Mouse (Mus musculus): ENCODE data around the gene Ifit2.
A peak's percentile ranks its signal among the peaks of the same experiment; 100 is the strongest.
"Not testable (repeated sequence)": the region's sequence is repeated elsewhere in the genome, so short reads cannot be mapped to it uniquely, and the experiment has no call there.

Ifit2 gene

DNA sequence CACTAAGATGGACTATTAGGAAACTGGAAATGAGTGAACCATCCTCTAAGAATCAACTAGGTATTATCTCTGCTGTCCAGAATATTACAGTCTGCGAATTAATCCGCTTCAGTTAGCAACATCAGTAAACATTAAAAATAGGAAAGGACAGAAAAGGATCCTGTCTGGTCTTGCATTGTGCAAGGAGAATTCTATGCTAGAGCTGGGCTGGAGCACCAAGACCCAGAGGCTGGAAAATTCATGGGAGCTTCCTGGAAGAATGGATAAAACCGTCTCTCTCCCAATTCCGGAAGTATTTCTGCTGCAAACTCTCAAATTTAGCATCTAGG is 325 bp upstream of the Ifit2 start:
- DNase-seq, result no peak

DNA sequence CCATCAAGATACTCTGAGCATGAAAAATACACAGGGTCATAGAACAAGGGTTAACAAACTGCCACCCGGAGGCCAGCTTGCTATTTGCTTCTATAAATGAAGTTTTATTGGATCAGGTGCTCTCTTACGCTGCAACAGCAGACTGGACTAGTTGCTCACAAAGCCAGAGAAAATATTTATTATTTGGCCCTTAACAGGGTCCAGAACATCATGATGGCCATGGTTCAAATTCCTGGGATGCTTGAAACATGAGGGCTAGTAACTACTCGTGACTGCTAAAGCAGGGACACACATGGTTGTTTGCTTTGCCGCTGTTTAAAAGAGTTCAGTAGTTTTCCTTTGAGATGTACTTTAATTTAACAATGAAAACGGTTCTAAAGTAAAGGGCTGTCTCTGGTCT is 1.5 kb downstream of the Ifit2 start:
- DNase-seq, result no peak

DNA sequence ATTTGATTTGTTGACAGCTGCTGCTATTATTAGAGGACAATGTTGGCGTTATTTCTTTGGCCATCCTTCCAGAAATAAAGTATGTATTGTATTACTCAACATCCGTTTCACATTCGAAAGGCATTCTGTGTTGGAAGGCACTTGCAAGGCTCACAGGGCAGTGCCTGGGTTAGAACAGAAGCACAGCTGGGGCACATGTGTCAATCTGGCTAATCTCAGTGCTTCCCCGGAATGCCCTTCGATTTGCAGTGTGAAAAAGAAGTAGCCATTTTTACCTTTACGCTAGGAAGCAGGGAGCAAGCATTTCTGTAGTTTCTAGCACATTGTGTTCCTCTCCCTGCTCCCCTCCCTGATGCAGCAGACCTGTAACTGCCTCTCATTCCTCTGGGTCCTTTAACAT is 2.5 kb downstream of the Ifit2 start:
- no peak for DNase-seq

DNA sequence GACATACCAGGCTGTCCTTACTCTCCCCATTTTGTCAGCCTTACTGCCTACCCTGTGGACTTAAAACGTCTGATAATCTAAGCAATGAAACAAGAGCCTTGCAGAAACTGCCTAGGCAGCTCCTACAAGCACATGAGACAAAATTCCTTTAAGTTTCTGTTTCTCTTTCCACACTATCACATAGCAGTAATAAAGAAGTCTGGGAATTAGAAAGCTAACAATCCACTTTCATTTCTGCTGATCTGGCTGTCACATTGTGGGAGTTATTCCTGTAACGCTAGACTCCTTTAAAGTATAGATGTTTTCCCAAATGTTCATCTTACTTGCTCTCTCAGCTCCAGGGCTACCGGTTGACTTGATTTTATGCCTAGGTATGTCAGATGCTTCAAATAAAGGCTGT is 3.0 kb downstream of the Ifit2 start:
- DNase-seq, result no peak

DNA sequence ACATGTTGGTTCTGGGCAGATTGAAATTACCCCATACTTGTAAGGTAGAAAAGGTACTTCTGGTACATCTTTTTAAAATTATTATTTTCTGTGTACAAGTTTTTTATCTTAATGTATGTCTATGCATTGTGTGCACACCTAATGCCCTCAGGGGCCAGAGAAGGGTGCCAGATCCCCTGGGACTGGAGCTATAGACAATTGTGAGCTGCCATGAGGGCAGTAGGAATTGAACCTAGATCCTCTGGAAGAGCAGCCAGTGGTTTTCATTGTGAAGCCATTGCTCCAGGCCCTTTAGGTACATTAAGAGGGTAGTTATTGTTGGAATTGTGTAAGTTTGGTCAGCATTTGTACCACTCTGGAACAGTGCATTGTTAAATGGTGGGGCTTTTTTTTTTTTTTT is 3.6 kb downstream of the Ifit2 start:
- DNase-seq, result no peak

DNA sequence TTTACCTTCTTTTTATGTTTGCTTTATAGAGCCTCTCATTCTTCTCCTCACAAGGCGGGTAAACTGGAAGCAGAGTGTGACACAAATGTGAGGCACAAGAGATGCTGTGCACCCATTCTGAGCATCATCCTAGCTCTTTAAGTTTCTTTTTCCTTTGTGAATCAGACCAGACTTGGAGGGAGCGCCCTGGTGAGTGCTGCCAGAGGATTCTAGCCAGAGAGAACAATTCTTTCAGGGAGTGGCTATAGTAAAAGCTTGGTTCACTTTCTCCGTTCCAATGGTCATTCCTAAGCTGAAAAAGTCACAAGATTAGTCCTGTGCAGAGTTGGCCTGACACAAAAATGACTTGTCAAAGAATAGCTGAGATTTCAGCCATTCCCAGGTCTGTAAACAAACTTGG is 6.1 kb downstream of the Ifit2 start:
- no peak for DNase-seq

DNA sequence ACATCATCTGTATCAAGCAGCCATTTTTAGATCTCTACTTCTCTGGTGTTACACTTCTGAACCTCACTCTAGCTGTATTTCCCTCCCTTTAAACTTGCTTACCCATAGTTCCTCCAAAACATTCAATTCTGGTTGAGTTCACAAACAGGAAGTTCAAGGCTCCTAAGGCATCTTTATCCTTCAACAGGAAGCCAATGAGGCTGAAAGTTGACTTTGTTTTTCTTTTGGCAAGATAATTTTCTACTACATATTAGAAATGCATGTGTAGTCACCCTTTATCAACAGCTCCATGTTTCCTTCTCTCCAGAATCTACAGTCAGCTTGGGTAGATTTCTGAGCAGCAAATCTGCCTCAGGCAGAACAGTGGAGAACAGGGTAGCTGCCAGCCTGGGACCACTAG is 12.1 kb downstream of the Ifit2 start:
- DNase-seq, result no peak

DNA sequence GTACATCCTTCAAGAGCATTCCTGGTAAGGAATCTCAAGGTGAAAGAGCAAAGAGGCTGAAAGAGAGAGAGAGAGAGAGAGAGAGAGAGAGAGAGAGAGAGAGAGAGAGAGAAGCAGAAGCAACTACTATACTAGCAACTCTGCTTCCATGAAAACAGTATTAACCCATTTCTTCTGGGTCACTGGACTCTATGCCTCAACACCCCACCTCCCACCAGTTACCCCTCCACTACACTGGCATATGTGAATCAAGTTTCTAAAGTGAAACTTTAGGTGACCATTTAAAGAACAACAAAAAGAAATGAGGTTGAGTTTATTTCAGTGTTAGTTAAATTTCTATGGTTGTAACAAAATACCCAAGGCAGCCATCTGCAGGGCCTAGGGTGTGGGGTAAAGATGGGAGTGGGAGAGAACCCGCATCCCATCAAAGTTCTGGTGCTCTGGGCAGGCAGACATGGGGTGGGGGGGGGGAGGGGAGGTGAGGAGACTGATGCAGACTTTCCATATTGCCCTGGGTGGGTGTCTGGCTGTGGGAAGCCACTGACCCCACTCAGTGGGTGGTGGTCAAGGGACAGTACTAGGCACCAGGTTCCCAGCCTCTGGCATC is 15.8 kb downstream of the Ifit2 start:
- no peak for DNase-seq

DNA sequence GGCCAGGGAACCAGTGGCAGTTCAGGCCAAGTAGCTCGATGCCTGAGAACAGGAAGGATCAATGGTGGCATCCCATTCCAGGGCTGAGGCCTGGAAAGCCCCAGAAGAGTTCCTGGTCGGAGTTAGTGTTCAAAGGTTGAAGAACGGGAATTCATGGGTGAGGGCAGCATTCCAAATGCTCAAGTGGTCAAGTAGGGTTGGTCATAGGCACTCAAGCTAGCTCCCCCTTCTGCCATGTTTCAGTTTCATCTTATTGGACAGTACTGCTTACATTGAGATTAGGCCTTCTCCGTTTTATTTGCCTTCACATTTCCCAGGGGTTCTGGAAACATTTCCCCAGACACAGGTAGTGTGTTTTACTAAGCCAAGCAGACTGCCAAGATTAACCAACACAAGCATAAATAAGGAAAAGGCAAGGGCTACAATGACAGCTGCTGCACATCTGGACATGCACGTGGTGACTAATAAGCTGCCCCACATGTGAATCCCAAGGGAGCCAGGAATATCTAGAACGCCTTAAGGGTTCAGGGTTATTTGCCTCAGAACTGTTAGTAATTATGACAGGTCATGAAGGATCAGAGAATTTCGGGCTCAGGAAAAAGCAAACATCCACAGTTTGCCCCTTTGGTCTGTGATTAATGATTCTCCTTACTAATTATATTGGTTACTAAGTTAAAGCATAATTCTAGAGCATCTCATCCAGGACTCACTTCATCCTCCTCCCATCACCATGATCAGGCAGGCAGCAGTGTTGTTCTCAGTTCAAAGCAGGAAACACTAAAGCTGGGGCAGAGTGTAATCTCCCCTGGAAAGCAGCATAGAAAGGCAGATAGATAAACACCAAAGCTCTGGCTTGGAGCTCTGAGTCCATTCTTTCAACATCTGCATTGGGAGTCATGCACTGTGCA is 18.7 kb downstream of the Ifit2 start:
- DNase-seq, result no peak

DNA sequence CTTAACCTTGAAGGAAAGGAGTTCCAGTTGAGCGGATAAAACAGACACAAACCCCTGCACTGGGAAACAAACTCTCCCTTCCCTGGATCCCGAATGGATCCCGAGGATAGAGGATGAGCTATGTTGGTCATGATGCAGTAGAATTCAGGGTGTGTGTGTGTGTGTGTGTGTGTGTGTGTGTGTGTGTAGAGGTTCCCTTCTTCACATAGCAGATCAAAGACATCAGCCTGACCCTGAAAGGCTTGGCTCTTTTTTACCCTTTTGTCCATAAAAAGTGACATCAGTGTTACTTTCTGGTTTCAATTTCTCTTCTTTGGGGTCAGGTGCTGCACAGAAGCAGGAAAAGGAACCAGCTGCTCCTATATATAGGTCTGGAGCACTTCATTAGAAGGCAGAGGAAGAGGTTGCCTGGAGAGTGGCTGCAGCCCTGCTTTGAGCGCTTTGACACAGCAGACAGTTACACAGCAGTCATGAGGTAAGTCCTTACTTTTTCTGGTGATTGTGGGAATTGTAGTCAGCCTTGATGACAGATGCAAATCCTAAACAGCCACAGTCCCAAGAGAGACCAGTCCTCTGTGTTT is 19.5 kb downstream of the Ifit2 start:
- no peak for DNase-seq

DNA sequence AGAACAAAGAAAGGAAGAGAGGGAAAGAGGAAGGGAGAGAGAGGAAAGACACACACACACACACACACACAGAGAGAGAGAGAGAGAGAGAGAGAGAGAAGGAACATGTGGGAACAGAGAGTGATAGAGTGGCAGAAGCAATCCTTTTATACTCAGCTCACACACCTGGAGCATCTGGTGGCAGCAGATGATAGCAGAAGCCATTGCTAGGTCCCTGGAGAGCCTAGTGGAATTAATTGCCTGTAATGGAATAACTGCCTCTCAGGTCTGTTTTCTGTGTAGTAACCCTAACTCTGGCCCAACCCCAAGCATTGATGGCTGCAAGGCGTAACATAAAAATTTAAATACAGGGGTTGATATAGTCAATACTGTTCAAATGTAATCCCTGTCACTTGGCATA is 20.6 kb downstream of the Ifit2 start:
- no peak for DNase-seq

DNA sequence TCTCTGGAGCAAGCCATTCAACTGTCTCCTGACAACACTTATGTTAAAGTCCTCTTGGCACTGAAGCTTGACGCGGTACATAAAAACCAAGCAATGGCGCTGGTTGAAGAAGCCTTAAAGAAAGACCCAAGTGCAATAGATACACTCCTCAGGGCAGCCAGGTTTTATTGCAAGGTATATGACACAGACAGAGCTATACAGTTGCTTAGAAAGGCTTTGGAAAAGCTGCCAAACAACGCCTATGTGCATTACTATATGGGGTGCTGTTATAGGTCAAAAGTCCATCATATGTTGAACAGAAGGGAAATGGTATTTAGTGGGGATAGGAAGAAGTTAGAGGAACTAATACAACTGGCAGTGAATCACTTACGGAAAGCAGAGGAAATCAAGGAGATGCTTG is 23.2 kb downstream of the Ifit2 start:
- DNase-seq, result no peak

DNA sequence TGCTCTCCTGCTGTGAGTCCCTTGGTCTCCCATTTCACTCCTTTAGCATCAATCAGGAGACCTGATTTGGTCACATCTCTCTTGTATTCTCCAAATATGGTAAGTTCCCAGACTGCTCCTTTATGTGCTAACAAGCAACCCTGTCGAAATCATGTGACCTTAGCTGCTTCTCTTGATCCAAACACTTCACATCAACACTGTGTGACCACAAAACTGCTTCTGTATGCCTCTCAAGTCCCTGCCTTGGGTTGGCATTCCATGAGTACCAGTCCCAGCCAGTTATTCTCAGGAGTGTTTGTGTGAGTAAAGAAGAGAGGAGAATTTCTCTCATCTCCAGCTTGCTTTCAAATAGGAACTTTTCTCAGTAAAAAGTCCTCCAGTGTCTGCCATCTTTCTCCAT is 26.6 kb downstream of the Ifit2 start:
- no peak for DNase-seq

DNA sequence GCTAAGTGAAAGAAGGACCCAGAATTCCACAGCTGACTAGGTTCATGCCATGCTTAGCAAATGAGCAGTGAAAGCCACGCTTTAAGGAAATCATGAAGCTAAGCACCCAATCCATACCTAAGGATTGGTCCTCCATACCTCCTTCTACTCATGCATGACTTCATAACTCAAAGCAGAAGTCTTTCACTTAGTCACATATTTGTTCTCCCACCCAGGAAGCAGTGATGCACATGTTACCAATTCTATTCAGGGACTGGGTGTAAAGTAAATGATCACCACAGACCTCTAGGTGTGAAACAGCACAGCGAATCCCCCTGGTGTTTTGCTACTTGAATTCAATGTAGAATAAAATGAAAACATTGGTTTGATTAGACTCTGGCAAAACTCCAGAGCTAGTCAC is 32.2 kb downstream of the Ifit2 start:
- not testable (repeated sequence) for DNase-seq

DNA sequence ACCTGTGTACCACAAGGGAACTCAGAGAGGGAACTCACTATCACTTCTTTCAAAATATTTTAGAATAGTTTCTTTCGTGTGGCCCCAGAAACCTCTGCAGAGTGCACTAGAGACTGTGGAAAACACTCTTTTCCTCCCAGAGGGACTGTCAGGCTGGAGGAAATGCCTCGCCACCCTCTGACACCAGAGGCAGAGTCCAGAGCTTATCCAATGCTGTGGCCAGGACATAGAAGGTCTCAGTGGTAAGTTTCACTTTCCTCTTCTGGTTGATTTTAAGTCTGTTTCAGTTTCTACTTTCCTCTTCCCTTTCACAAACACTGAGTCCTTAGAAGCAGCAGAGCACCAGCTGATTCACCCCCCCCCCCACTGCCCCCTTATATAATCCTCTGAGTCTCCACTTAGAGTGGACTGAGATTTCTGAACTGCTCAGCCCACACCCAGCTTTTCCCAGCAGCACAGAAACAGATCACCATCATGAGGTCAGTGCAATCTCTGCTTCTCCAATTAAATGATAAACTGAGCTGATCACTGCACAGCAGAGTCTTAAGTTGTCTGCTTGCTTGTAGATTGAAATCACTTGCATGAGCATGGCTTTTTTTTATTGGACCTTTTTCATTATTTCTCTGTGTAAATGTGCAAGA is 32.8 kb downstream of the Ifit2 start, which contains the start of gene Ifit3:
TSS of gene Ifit3 (plus strand) at position 406 of the 641 bp plus-strand sequence.
- DNase-seq, result not testable (repeated sequence)

DNA sequence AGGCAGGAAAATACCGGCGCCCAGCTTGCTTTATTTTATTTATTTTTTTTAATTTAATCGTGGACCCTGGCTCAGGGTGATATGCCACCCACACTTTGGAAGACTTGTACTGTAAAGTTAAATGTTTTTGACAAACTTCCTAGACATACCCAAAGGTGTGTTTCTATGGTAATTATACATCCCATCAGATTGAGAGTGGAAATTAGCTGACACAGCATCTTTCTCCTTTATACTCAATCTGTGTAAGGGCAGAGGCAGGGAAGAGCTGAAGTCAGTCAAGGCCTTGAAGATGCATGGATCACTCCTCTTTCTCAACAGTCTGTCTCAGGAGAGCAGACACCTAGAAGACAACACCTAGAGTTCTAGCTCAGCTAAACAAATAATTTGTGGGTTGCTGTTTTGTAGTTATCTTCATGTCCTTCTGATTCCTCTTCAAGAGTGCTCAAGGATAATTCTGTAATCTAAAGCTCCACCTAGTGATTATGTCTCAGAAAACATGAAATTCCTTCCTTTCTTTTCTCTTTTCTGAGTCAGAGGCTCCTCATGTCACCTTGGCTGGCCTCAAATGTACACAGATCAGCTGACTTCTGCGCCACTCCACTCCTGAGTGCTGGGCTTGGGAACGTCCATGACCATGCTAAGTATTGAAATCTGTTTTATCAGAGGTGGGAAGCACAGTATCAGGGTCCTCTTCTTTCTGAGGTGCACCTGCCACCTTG is 35.4 kb downstream of the Ifit2 start:
- not testable (repeated sequence) for DNase-seq

DNA sequence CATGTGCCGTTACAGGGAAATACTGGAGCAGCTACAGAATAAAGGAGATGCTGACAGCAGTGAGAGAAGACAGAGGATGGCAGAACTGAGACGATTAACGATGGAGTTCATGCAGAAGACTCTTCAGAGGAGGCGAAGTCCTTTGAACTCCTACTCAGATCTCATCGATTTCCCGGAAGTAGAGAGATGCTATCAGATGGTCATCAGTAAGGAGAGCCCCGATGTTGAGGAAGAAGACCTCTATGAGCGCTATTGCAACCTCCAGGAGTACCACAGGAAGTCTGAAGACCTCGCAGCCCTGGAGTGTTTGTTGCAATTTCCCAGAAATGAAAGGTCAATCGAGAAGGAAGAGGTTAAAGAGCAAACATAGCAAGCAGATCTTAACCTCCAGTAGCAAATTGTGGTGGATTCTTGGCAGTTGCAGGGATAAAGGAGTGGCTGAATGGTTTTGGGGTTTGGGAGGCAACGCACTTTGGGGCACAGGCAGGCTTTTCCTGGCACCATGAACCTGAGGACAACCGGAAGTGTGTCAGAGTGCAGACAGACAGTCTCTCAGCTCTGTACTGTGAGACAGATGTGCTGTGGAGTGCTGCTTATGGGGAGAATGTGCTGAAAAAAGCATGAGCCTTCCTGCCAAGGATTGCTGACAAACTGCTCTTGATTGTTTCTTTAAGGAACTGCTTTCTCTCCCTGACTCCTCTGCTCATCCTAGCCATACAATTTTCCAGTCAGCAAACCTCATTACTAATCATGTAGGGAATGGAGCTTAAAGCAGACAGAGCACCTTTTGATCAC is 37.6 kb downstream of the Ifit2 start:
- DNase-seq, result not testable (repeated sequence)

DNA sequence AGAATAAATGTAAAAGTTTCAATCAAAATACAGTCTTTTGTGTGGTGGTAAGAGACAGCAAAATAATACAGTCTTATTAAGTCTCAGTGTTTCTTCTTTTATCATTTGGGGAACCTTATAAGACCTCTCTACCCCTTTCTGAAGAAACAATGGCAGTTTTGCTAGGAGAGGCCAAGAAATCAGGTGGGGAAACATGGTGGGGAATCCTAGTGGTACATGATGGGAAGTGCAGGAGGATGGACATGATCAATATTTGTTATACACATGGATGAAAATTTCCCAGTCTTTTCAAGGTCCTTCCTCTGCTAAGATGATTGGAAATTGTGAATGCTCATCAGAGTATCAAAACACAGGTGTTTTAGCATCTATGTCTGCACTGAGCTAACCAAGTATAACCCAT is 38.5 kb downstream of the Ifit2 start:
- DNase-seq, result no peak

DNA sequence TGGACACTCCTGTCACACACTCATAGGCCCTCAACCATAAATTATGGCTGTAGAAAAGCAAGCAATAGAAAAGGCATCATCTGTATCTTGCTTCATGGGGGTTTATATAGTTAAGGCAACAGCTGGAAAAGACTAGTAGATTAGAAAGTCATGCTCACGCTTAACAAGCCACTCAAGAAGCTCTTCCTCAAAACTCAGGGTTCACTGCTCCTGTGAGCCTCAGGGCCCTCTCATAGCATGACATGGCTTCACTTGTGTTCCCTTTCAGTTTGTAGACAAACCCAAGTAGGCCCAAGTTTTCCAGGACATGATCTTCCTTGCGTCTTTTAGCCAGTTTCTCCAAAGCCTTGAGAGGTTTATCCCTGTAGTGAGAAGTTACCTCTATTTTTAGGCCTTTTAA is 43.0 kb downstream of the Ifit2 start:
- no peak for DNase-seq

DNA sequence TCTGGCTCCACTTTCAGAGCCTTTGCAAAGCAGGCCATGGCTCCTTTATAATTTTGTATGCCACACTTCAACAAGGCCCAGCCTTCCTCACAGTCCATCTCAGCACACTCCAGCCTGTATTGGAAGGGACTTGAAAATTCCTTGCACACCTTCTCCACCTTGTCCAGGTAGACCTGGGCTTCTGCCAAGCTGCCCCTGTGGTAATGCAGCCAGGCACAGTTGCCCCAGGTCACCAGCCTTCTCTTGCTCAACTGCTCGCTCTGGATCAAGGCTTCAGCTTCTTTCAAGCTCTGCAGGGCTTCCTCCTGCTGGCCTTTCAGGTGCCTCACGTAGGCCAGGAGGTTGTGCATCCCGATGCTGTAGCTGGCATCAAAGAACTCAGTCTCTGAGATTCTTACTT is 44.0 kb downstream of the Ifit2 start:
- DNase-seq, result not testable (repeated sequence)

DNA sequence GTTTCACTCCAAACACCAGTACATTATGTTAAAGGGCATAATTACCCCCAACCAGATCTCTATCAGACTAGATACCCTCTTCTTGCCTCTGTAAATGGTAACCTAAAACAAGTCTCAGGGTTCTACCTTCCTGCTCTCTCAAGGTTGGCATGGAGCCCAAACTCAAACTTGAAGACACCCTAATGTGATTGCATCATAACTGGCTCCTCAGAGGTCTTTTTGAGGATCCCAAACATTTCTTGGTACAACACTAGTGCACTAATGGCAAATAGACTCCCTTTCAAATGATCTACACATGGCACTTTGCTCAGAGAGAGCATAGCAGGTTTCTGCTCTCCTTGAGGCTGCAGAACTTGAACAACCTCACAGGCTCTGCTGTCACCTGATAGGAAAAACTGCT is 46.3 kb downstream of the Ifit2 start:
- DNase-seq, result no peak

DNA sequence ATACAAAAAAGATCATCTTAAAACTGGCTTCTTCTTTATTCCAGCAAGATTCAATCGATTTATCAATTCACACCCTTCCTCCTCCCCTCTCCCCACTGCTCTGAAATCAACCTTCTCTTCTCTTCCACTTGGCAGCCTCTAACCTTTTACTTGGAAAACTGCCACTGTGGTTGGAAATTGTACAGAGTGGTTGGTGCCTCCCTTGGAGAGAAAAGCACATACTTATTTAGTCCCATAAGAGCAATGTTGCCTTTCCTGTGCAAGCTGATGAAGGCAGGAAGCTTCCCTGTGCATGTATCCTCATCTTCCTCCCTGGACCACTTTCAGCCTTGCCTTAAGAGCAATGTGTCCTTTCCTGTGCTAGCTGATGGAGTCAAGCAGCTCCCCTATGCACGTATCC is 47.8 kb downstream of the Ifit2 start:
- peak; percentile 34 for DNase-seq
